Mouse (Mus musculus) kidney, postnatal 0 days (tissue): ENCODE measurements at regions not wholly inside any gene's neighbourhood (a gene's known extent, or its start where the extent isn't known, plus 50 kb on each side); places are given as distances from the start of the nearest gene placed in this dataset.

Experiments used
- ATAC-seq: fragments of 200-750 bp; cut with Nextera tagmentation; replicated peaks from 2 replicates; pipeline ENCODE4 v1.8.0; 2017; ENCODE audit warnings: low read depth, moderate number of reproducible peaks, moderate TSS enrichment, moderate library complexity; ENCODE audit not compliant: low FRiP score
- DNase-seq: peaks from one replicate; pipeline ENCODE4 v3.0.0-alpha.2; 2016; ENCODE audit warnings: low spot score
- H3K27ac ChIP-seq: fragments of 300-500 bp; sonication (generic); 2 replicates; pipeline ENCODE4 v1.5.1; 2014; ENCODE audit warnings: mild to moderate bottlenecking
- H3K27me3 ChIP-seq: fragments of 300-500 bp; sonication (generic); 2 replicates; pipeline ENCODE4 v1.6.1; 2014; ENCODE audit warnings: low read length, mixed read lengths; ENCODE audit not compliant: insufficient read depth
- H3K36me3 ChIP-seq: fragments of 300-500 bp; sonication (generic); 2 replicates; pipeline ENCODE4 v1.6.1; 2014; ENCODE audit warnings: low read length, mixed read lengths; ENCODE audit not compliant: insufficient read depth
- H3K4me1 ChIP-seq: fragments of 300-500 bp; sonication (generic); replicated peaks from 2 replicates; pipeline ENCODE4 v1.6.1; 2014; ENCODE audit warnings: antibody characterized with exemption, low read length, mixed read lengths; ENCODE audit not compliant: insufficient read depth
- H3K4me2 ChIP-seq: fragments of 300-500 bp; sonication (generic); 2 replicates; pipeline ENCODE4 v1.6.1; 2014; ENCODE audit warnings: mild to moderate bottlenecking, low read length, moderate library complexity, mixed read lengths
- H3K4me3 ChIP-seq: fragments of 300-500 bp; sonication (generic); replicated peaks from 2 replicates; pipeline ENCODE4 v1.5.1; 2014; ENCODE audit warnings: low read depth, low read length
- H3K9ac ChIP-seq: fragments of 300-500 bp; sonication (generic); 2 replicates; pipeline ENCODE4 v1.6.1; 2014; ENCODE audit warnings: low read depth, low read length
- H3K9me3 ChIP-seq: fragments of 300-500 bp; sonication (generic); replicated peaks from 2 replicates; pipeline ENCODE4 v1.6.1; 2016; ENCODE audit warnings: low read length, inconsistent platforms, mixed read lengths
- CTCF ChIP-seq: IDR thresholded peaks from 2 replicates; pipeline ENCODE4 v1.5.1; 2016; ENCODE audit warnings: antibody characterized with exemption, low read depth, mild to moderate bottlenecking, moderate library complexity
- WGBS: fragments of 180-500 bp; shearing (Covaris S2); extraction: QIAGEN DNeasy Blood & Tissue Kit; methylation state at CpG from one replicate; pipeline ENCODE4 v1.1.7; 2014; 5-methylcytosine and 5-hydroxymethylcytosine counted together

DNA sequence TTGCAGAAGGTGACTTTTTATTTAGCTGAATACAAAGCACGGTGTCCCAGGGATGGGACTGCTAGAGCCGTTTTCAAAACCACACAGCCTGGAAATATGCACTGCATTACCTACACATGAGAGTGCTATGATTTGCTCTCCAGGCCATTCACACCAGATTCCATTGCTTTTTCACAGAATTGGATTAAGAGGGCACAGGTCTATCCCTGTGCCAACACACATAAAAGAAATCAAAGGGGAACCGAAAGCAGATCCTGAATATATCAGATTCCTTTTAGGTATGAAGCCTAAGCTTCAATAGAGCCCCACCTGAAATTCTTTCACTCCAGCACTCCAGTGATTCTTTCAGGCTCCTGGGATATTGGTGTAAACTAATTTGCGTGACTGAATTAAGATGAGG is 606.2 kb upstream of the Crim1 start:
- Histone ChIP-seq H3K4me1 (no peaks in the 10 kb centered on the region), H3K9ac (no peak overlapping the region), H3K9me3 (no peaks in the 10 kb centered on the region), H3K4me3 (no peak overlapping the region), H3K27me3 (no peaks in the 10 kb centered on the region), H3K27ac (no peak overlapping the region), H3K4me2 (no peak overlapping the region), H3K36me3 (no peaks in the 10 kb centered on the region)
- DNase-seq (no peak), ATAC-seq (no peak)
- WGBS: 73% methylated on average over 4 of the region's 4 CpGs
- TF ChIP-seq CTCF: no peak

DNA sequence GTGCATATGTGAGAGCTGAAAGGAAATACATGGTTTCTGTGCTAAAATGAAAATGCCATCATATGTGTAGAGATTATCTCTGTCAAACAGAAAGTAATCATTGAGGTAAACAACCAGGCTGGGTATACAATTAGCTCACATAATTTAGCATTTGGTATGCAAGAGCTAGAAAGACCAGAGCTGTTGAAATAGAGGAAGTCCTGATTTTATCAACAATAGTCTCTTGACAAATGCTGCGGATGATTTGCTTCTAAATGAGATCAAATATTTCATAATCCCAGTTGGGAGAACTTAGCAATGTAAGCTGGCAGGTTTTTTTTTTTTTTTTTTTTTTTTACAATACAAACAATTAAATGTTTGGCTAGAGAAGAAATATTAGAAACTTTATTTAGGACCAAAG is 603.6 kb upstream of the Crim1 start:
- Histone ChIP-seq H3K4me3 (no peak overlapping the region), H3K27me3 (no peaks in the 10 kb centered on the region), H3K36me3 (no peaks in the 10 kb centered on the region), H3K4me2 (no peak overlapping the region), H3K9me3 (no peaks in the 10 kb centered on the region), H3K9ac (no peak overlapping the region), H3K4me1 (no peaks in the 10 kb centered on the region), H3K27ac (no peak overlapping the region)
- DNase-seq: no peak
- TF ChIP-seq CTCF: no peak
- ATAC-seq: no peak
- 76% methylated on average over 1 of the region's 1 CpGs for WGBS

DNA sequence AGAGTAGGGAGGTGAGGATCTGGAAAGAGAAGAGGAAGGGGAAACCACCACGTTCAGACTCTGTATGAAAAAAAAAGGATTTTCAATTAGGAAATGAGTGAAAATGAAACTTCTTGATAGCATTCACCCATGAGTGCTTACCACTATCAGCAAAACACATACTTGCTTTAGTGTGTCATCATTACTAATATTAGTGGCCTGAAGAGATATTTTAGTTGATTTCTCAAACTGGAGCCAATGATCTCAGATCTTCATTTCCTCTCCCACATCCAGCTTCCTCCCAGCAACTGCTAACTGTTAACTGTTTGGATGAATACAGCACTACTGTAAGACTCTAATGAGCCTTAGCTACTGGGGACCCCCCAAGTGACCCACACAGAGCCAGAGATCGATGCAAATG is 576.6 kb upstream of the Crim1 start:
- no peak for DNase-seq
- 53% methylated on average over 2 of the region's 2 CpGs for WGBS
- H3K36me3 ChIP-seq: no peaks in the 10 kb centered on the region

GRCm38 (mm10) chr17:77624103-77624502 is 575.9 kb upstream of the Crim1 start:
- no peak for ATAC-seq
- no peak for DNase-seq
- H3K9ac ChIP-seq: no peak overlapping the region
- no peaks in the 10 kb centered on the region for H3K36me3 ChIP-seq
- TF ChIP-seq CTCF: no peak
- no peaks in the 10 kb centered on the region for H3K27me3 ChIP-seq
- no peaks in the 10 kb centered on the region for H3K4me1 ChIP-seq
- H3K4me3 ChIP-seq: no peak overlapping the region
- no peak overlapping the region for H3K4me2 ChIP-seq
- 100% methylated on average over 1 of the region's 1 CpGs for WGBS
- no peaks in the 10 kb centered on the region for H3K9me3 ChIP-seq
- no peak overlapping the region for H3K27ac ChIP-seq

More for the DNA sequence above, 576.6 kb upstream of the Crim1 start:
- Histone ChIP-seq H3K4me2 (no peak overlapping the region), H3K27me3 (no peaks in the 10 kb centered on the region), H3K9me3 (no peaks in the 10 kb centered on the region), H3K9ac (no peak overlapping the region), H3K27ac (no peak overlapping the region), H3K4me3 (no peak overlapping the region), H3K4me1 (no peaks in the 10 kb centered on the region)
- no peak for ATAC-seq
- TF ChIP-seq CTCF: no peak

DNA sequence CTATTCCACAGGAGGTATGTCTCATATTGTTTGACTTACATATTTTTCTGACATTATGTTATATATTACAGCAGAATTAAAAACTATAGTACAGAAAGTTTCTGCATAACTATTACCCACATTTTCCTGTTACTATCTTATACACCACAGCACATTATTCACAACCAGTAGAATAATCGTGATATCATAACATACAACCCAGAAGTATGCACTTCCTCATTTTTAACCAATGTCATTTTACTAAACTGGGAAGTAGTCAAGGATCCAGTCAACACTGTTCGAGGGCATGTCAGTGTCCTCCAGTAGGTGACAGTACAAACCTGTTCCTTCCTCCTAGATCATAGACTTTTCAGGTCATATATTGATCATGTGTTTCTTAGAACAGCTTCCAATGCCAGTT is 557.7 kb upstream of the Crim1 start:
- no peak overlapping the region for H3K4me3 ChIP-seq
- no peak overlapping the region for H3K9ac ChIP-seq
- no peak overlapping the region for H3K27ac ChIP-seq
- H3K27me3 ChIP-seq: no peaks in the 10 kb centered on the region
- H3K36me3 ChIP-seq: no peaks in the 10 kb centered on the region
- no peak for ATAC-seq
- 79% methylated on average over 2 of the region's 2 CpGs for WGBS
- no peak for DNase-seq
- TF ChIP-seq CTCF: peak; percentile 20; the same call in 1 of the 2 replicates
- H3K9me3 ChIP-seq: no peaks in the 10 kb centered on the region
- H3K4me2 ChIP-seq: no peak overlapping the region
- no peaks in the 10 kb centered on the region for H3K4me1 ChIP-seq

- ATAC-seq: no peak
- WGBS: 89% methylated on average over 3 of the region's 3 CpGs
- no peaks in the 10 kb centered on the region for H3K9me3 ChIP-seq
- TF ChIP-seq CTCF: no peak
- no peaks in the 10 kb centered on the region for H3K4me1 ChIP-seq
- no peak overlapping the region for H3K27ac ChIP-seq
- DNase-seq: no peak
- no peak overlapping the region for H3K9ac ChIP-seq
- H3K27me3 ChIP-seq: no peaks in the 10 kb centered on the region
- H3K36me3 ChIP-seq: no peaks in the 10 kb centered on the region
- H3K4me2 ChIP-seq: no peak overlapping the region
- H3K4me3 ChIP-seq: no peak overlapping the region
Measured at GRCm38 (mm10) chr17:77648946-77649345, 551.1 kb upstream of the Crim1 start.

DNA sequence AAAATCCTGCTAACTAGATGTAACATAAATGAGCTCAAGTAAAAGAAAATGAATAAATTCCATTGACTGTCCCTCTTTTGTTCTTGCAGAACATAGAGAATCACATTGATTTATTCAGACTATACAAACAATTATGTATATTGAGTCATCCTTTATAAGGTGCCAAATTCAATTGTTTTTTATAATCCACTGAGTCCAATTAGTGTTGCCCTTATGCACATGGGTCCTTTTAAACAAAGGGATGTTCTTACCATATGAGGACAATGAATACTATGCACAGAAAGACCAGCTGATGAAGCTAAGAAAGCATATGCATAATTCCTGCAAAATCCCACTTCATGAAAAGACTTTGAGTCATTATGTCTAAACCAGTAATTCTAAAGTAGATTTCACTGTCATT is 548.2 kb upstream of the Crim1 start:
- no peak overlapping the region for H3K27ac ChIP-seq
- no peak for TF ChIP-seq CTCF
- no peaks in the 10 kb centered on the region for H3K27me3 ChIP-seq
- H3K36me3 ChIP-seq: no peaks in the 10 kb centered on the region
- no peak for ATAC-seq
- no peaks in the 10 kb centered on the region for H3K9me3 ChIP-seq
- no peak overlapping the region for H3K4me3 ChIP-seq
- H3K9ac ChIP-seq: no peak overlapping the region
- H3K4me1 ChIP-seq: no peaks in the 10 kb centered on the region
- DNase-seq: no peak
- no peak overlapping the region for H3K4me2 ChIP-seq
